Mouse (Mus musculus) left cerebral cortex, postnatal 25 days (tissue): ENCODE results near the gene Pde6h. TPM values are rescaled to one million over a fixed set of nuclear protein-coding genes. Genes with fewer than 3 reads are reported as not detected.

Experiments used
- DNase-seq, 2 experiments: peaks; one replicate each; pipeline ENCODE4 v3.0.0; 2022; ENCODE audit warnings: low spot score in 2 of 2, mixed read lengths in 1 of 2
- intact Hi-C: fragments of 180-260 bp; cut with DNase I; formaldehyde crosslinking; loops from one replicate; pipeline ENCODE4 v1.15.1; 2025
- total RNA-seq, 2 experiments: library from RNA; stranded (reverse); gene quantifications; 2 replicates each; pipeline ENCODE4 v1.2.3; 2021

Gene Pde6h
- total RNA-seq, 2 experiments from 2014 or later: 0.41 to 1.5 TPM

GRCm38 (mm10) chr6:136936361-136936760 is 12.7 kb downstream of the Pde6h start:
- no peak for DNase-seq
- intact Hi-C loops: no loop called here

GRCm38 (mm10) chr6:136937117-136937516 is 13.5 kb downstream of the Pde6h start:
- intact Hi-C loops: no loop called here
- no peak for DNase-seq

GRCm38 (mm10) chr6:136938331-136939126 is 14.9 kb downstream of the Pde6h start:
- intact Hi-C loops: no loop called here
- no peak for DNase-seq

- no peak for DNase-seq
- intact Hi-C loops: no loop called here
These were observed 15.9 kb downstream of the Pde6h start for GRCm38 (mm10) chr6:136939326-136940187.

GRCm38 (mm10) chr6:136940188-136940960 is 16.7 kb downstream of the Pde6h start:
- no peak for DNase-seq
- intact Hi-C loops: no loop called here

GRCm38 (mm10) chr6:136941051-136942021 is 17.7 kb downstream of the Pde6h start, which contains the start of gene Arhgdib:
Gene Arhgdib, minus strand, starts transcription at chr6:136941899.
- intact Hi-C loops: no loop called here
- peak in 1 of 2 experiments; percentile 56 for DNase-seq

GRCm38 (mm10) chr6:136942280-136942679 is 18.6 kb downstream of the Pde6h start:
- intact Hi-C loops: no loop called here
- peak in 1 of 2 experiments; percentile 31 for DNase-seq

- no peak for DNase-seq
- intact Hi-C loops: no loop called here
These were observed 19.8 kb downstream of the Pde6h start for GRCm38 (mm10) chr6:136943392-136943791.

GRCm38 (mm10) chr6:136944511-136944910 is 20.9 kb downstream of the Pde6h start:
- intact Hi-C loops: no loop called here
- peak in 1 of 2 experiments; percentile 29 for DNase-seq

GRCm38 (mm10) chr6:136946241-136946640 is 22.6 kb downstream of the Pde6h start:
- intact Hi-C loops: no loop called here
- DNase-seq: no peak

- intact Hi-C loops: no loop called here
- DNase-seq: peak in 1 of 2 experiments; percentile 25
These were observed 23.3 kb downstream of the Pde6h start for GRCm38 (mm10) chr6:136946943-136947342.

GRCm38 (mm10) chr6:136947716-136948115 is 24.1 kb downstream of the Pde6h start:
- DNase-seq: no peak
- intact Hi-C loops: no loop called here

- intact Hi-C loops: no loop called here
- DNase-seq: no peak
These were observed 26.5 kb downstream of the Pde6h start for GRCm38 (mm10) chr6:136950171-136950570.

- DNase-seq: no peak
- intact Hi-C loops: no loop called here
These were observed 29.3 kb downstream of the Pde6h start for GRCm38 (mm10) chr6:136952930-136953329.

- intact Hi-C loops: no loop called here
- DNase-seq: no peak
These were observed 30.6 kb downstream of the Pde6h start for GRCm38 (mm10) chr6:136954192-136954591.

GRCm38 (mm10) chr6:136954715-136955114 is 31.1 kb downstream of the Pde6h start:
- no peak for DNase-seq
- intact Hi-C loops: no loop called here

- intact Hi-C loops: no loop called here
- no peak for DNase-seq
These were observed 31.6 kb downstream of the Pde6h start for GRCm38 (mm10) chr6:136955240-136955639.

GRCm38 (mm10) chr6:136957062-136957461 is 33.4 kb downstream of the Pde6h start:
- DNase-seq: no peak
- intact Hi-C loops: no loop called here

GRCm38 (mm10) chr6:136959131-136959530 is 35.5 kb downstream of the Pde6h start:
- no peak for DNase-seq
- intact Hi-C loops: no loop called here
